Mouse (Mus musculus) intestine, embryonic 14.5 days (tissue): ENCODE measurements around the gene Klf11. TPM values are rescaled to one million over a fixed set of nuclear protein-coding genes. Genes with fewer than 3 reads are reported as not detected.

Experiments
- ATAC-seq: fragments of 200-750 bp; cut with Nextera tagmentation; replicated peaks from 2 replicates; pipeline ENCODE4 v1.8.0; 2017; ENCODE audit warnings: low read depth, moderate number of reproducible peaks, moderate TSS enrichment, moderate library complexity; ENCODE audit not compliant: low FRiP score, low TSS enrichment
- DNase-seq: peaks from one replicate; pipeline ENCODE4 v3.0.0-alpha.2; 2018; ENCODE audit warnings: low spot score
- H3K27ac ChIP-seq: fragments of 300-500 bp; sonication (generic); 2 replicates; pipeline ENCODE4 v1.5.1; 2014; ENCODE audit warnings: low read depth, mild to moderate bottlenecking, control low read depth
- H3K27me3 ChIP-seq: fragments of 300-500 bp; sonication (generic); replicated peaks from 2 replicates; pipeline ENCODE4 v1.6.1; 2014; ENCODE audit warnings: low read length, control low read depth; ENCODE audit not compliant: control insufficient read depth, insufficient read depth
- H3K36me3 ChIP-seq: fragments of 300-500 bp; sonication (generic); 2 replicates; pipeline ENCODE4 v1.6.1; 2014; ENCODE audit warnings: low read length, control low read depth; ENCODE audit not compliant: control insufficient read depth, insufficient read depth
- H3K4me1 ChIP-seq: fragments of 300-500 bp; sonication (generic); replicated peaks from 2 replicates; pipeline ENCODE4 v1.6.1; 2014; ENCODE audit warnings: low read length, control low read depth, mixed read lengths; ENCODE audit not compliant: control insufficient read depth, insufficient read depth
- H3K4me2 ChIP-seq: fragments of 300-500 bp; sonication (generic); 2 replicates; pipeline ENCODE4 v1.6.1; 2014; ENCODE audit warnings: low read length
- H3K4me3 ChIP-seq: fragments of 300-500 bp; sonication (generic); 2 replicates; pipeline ENCODE4 v1.5.1; 2014; ENCODE audit warnings: low read depth, low read length, control low read depth, mixed read lengths
- H3K9ac ChIP-seq: fragments of 300-500 bp; sonication (generic); 2 replicates; pipeline ENCODE4 v1.6.1; 2014; ENCODE audit warnings: mild to moderate bottlenecking, low read length
- H3K9me3 ChIP-seq: fragments of 300-500 bp; sonication (generic); 2 replicates; pipeline ENCODE4 v1.6.1; 2016; ENCODE audit warnings: low read length, control low read depth; ENCODE audit not compliant: control insufficient read depth
- WGBS: fragments of 180-500 bp; shearing (Covaris S2); extraction: QIAGEN DNeasy Blood & Tissue Kit; methylation state at CpG from one replicate; pipeline ENCODE4 v1.1.7; 2014; 5-methylcytosine and 5-hydroxymethylcytosine counted together
- polyA plus RNA-seq: library from polyadenylated mRNA; unstranded; fragments of >200 nt; fragmentation: Nextera tagmentation; extraction: Ambion mirVana; gene quantifications from 2 replicates; pipeline ENCODE4 v1.2.1, GENCODE M21; 2014

Klf11 gene
- polyA plus RNA-seq, 1 experiment from 2014 or later, result 12.5 TPM

DNA sequence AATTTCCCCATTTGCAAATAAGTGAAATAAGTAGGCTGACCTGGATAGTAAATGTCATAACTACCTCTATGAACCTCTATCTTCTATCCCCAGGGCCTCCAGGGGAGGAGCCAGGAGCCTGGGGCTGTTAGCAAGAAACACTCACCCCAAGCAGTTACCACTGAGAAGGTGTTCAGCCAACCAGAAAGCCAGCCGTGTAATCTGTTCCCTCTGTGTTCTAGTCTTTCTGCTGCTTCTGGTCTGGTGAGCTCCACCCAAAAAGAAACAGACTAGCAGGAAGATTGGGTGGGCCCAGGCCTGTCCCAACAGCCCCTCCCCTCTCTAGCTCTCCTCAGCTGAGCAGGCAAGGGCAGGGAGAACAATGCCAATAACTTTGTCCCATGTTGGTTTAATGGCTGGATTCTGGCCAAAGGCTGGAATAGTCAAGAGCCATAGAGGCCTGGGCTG lies 6.9 kb upstream of the Klf11 start:
- ATAC-seq (no peak), DNase-seq (no peak)
- Histone ChIP-seq H3K27ac (no peak overlapping the region), H3K9me3 (no peaks in the 10 kb centered on the region), H3K9ac (no peak overlapping the region), H3K27me3 (no peaks in the 10 kb centered on the region), H3K36me3 (no peaks in the 10 kb centered on the region), H3K4me1 (no peaks in the 10 kb centered on the region), H3K4me2 (no peak overlapping the region), H3K4me3 (no peak overlapping the region)
- 65% methylated on average over 1 of the region's 1 CpGs for WGBS

DNA sequence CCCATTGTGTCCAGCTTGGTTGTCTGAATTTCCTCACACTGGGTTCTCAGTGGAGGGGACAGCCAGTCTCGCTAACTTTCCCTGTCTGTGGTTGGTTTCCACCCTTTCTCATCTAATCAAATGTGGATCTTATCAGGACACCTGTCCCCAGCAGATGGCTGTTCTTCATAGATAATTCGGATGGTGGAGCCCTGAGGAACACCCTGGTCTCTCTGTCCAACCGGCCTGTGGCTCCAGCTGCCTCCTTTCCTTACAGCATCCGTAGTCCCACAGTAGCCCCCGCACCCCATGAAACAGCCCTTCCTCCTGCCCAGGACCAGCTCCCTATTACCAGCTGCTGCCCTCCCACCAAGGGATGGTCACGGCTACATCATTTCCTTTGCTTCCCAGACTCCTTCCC lies 5.2 kb upstream of the Klf11 start:
- Histone ChIP-seq H3K9ac (no peak overlapping the region), H3K36me3 (no peaks in the 10 kb centered on the region), H3K9me3 (no peaks in the 10 kb centered on the region), H3K4me3 (no peak overlapping the region), H3K4me1 (peaks cover 8% of the 10 kb centered on the region), H3K4me2 (no peak overlapping the region), H3K27me3 (no peaks in the 10 kb centered on the region), H3K27ac (no peak overlapping the region)
- no peak for DNase-seq
- 79% methylated on average over 6 of the region's 6 CpGs for WGBS
- ATAC-seq, result no peak

DNA sequence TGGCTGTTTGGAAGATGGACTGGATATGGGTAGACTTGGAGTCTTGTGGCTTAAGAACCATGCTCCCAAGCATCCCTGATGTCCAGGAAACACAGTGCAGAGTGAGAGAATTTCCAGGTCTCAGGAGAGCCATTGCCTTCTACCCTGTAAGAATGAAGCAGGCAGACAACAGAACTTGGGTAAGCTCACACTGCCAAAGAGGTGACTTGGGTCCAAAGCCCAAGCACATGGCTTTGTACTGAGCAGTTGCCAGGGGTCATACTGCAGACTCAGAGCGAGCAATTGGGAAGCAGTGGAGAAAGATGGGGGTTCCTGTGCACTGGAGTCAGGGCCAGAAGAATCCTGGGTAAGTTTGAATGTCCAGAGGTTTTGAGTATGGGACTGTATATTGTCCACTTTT lies 3.0 kb upstream of the Klf11 start:
- no peaks in the 10 kb centered on the region for H3K36me3 ChIP-seq
- H3K4me2 ChIP-seq, result no peak overlapping the region
- WGBS, result 81% methylated on average over 1 of the region's 1 CpGs
- peaks cover 18% of the 10 kb centered on the region for H3K4me1 ChIP-seq
- no peaks in the 10 kb centered on the region for H3K27me3 ChIP-seq
- H3K9me3 ChIP-seq, result no peaks in the 10 kb centered on the region
- no peak for DNase-seq
- H3K9ac ChIP-seq, result no peak overlapping the region
- H3K27ac ChIP-seq, result no peak overlapping the region
- no peak overlapping the region for H3K4me3 ChIP-seq
- no peak for ATAC-seq

DNA sequence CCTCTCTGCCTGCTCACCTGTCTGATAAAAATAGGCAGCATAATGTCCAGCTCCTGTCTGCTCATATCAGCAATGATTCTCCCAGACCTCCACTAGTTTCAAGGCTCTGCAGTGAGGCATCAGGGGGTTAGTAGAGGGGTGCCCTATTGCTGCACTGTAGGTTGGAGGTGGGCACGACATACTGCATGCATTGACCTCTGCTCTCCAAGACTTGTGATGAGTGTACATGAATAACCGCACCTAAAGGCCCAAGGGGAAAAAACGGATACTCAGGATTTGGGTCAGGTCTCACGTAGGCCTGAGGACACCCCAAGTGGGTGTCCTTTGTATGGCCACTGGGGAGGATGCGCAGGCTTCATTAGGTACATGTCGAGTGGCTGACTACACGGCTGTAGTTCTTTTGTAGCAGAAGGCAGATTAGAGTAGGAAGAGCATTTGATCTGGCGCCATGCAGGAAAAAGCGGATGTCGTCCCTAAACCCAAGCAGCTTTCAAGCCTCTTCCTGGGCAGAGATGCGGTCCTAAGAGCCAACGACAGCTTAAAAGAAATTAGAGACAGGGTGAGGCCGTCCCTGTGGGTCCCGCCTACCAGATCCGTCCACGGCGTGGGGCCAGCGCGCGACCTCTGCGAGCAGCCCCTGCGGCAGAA lies 535 bp upstream of the Klf11 start:
- peak; percentile 3; the same call in 1 of the 2 replicates for ATAC-seq

DNA sequence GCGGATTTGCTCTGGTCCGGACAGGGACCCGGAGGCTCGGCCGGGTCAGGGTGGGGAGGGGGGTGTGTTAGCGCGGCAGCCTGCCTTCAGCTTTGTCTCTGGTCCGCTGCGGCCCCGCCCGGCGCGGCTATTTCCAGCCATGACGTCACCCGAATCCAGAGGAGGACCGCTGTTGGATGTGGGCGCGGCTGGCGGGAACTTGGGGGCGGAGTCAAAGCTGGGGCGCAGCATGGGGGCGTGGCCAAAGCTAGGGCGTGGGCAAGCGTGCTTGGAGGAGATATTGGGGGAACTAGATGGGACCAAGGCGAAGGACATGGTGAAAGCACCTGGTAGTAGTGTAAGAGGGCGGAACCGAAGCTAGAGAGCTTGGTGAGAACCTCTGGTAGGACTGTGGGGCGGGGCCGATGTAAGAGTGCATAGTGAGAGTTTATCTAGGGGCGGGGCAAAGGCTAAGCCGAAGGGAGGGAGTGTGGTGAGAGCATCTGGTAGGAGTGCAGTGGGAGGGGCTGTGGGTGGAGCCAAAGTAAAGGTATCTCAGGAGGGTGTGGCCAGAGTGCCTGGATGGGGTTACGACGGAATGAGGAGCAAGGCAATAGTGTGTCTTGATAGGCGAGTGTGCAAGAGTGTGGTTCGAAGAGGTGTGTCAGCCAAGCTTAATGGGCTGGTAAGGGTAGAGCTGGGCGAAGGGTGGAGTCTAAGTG lies 718 bp downstream of the Klf11 start:
- peak; percentile 89 for ATAC-seq
- Histone ChIP-seq H3K4me1 (peaks cover 22% of the 10 kb centered on the region), H3K4me2 (peak overlapping the region; percentile 61), H3K9ac (peak overlapping the region; percentile 98), H3K36me3 (peaks cover 33% of the 10 kb centered on the region), H3K9me3 (no peaks in the 10 kb centered on the region), H3K27me3 (no peaks in the 10 kb centered on the region), H3K27ac (peak overlapping the region; percentile 98), H3K4me3 (peak overlapping the region; percentile 97)
- DNase-seq, result peak; percentile 99
- under 1% methylated on average over 36 of the region's 36 CpGs for WGBS

More for the DNA sequence above, 535 bp upstream of the Klf11 start:
- H3K9ac ChIP-seq, result peak overlapping the region; percentile 98
- H3K4me1 ChIP-seq, result peaks cover 18% of the 10 kb centered on the region
- peak overlapping the region; percentile 61 for H3K4me2 ChIP-seq
- H3K4me3 ChIP-seq, result peak overlapping the region; percentile 97
- no peaks in the 10 kb centered on the region for H3K9me3 ChIP-seq
- no peaks in the 10 kb centered on the region for H3K27me3 ChIP-seq
- peak; percentile 72 for DNase-seq
- whole genome bisulfite sequencing, result 5% methylated on average over 22 of the region's 22 CpGs
- H3K27ac ChIP-seq, result peak overlapping the region; percentile 85
- peaks cover 22% of the 10 kb centered on the region for H3K36me3 ChIP-seq

DNA sequence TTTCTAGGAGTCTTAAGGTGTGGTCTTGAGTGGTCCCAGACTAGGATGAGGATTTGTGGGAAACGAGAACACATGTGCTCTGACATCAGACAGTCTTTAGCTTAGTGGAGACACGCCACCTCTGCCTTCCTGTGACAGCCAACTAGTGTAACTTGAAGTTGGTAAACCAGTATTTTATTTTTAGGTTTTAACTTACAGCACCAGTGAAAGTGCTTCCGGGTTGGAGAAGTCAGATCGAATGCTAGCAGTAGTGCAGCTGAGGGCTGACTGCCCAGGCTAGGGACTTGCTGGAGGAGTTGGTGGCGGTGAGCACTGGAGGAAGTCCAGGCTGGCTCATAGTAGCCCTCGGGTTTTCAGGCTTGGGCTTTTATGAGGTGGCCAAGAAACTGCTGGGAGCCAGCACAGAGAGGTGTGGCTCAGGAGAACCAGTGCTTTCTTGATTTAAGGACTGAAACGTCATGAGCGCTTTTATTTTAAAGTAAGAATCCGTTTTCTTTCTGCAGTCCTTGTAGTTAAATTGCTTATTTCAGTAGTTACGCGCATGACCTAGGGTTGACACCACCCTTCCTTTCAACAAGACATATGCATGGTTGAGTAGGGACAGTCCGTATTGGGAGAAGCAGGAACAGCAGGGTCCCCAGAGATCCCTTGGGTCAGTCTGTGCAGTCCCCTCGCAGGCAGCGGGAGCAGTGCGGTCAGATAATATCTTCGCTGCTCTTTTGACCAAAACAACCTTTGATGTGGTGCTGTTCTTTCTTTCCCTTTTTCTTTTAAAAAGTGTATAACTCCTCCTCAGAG lies 3.2 kb downstream of the Klf11 start:
- peaks cover 22% of the 10 kb centered on the region for H3K4me1 ChIP-seq
- H3K9ac ChIP-seq, result no peak overlapping the region
- H3K9me3 ChIP-seq, result no peaks in the 10 kb centered on the region
- H3K36me3 ChIP-seq, result peaks cover 58% of the 10 kb centered on the region
- H3K27me3 ChIP-seq, result no peaks in the 10 kb centered on the region
- no peak overlapping the region for H3K27ac ChIP-seq
- H3K4me2 ChIP-seq, result no peak overlapping the region
- no peak overlapping the region for H3K4me3 ChIP-seq
- ATAC-seq, result no peak
- 83% methylated on average over 16 of the region's 16 CpGs for WGBS
- no peak for DNase-seq

DNA sequence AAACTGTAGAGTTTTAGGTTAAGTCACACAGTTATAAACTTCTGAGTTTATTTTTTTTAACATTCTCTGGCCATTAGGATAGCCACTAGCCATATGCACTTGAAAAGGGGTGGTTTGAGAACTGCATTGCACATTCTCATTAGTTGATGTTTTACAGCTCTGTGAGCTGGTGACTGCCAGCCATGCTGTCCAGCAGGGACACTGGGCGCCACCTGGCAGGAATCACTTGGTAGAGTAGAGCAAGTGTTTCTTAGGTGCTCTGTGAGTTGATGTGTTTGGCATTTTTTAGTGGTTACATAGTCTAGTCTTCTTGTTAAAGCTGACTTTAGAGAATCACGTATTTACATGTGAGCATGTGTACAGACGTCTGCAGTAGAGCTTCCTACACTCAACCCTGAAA lies 5.4 kb downstream of the Klf11 start:
- no peaks in the 10 kb centered on the region for H3K27me3 ChIP-seq
- H3K4me1 ChIP-seq, result peaks cover 14% of the 10 kb centered on the region
- no peak overlapping the region for H3K9ac ChIP-seq
- no peak overlapping the region for H3K4me3 ChIP-seq
- WGBS, result 79% methylated on average over 3 of the region's 3 CpGs
- DNase-seq (no peak), ATAC-seq (no peak)
- peaks cover 75% of the 10 kb centered on the region for H3K36me3 ChIP-seq
- no peak overlapping the region for H3K4me2 ChIP-seq
- H3K27ac ChIP-seq, result no peak overlapping the region
- H3K9me3 ChIP-seq, result no peaks in the 10 kb centered on the region

DNA sequence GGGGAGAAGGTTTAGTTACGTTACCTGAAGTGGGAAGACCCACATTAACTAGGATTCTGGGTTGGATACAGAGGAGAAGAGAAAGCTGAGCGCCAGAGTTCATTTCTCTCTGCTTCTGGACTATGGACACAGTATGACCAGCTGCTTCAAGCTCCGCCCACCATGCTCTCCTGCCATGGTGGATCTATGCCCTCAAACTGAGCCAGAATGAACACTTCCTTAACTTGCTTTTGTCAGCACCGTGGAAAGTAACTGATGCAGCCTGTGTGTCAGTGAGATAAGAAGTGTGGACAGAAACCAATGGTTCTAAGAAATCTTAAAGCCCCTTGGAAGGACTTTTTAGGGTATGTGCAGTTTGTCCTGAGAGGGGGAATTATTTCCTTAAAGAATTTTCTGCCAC lies 7.9 kb downstream of the Klf11 start:
- H3K4me3 ChIP-seq, result no peak overlapping the region
- DNase-seq, result no peak
- WGBS, result 90% methylated on average over 4 of the region's 4 CpGs
- no peaks in the 10 kb centered on the region for H3K27me3 ChIP-seq
- peaks cover 78% of the 10 kb centered on the region for H3K36me3 ChIP-seq
- no peak overlapping the region for H3K9ac ChIP-seq
- H3K9me3 ChIP-seq, result no peaks in the 10 kb centered on the region
- H3K4me1 ChIP-seq, result peaks cover 5% of the 10 kb centered on the region; the same call in 1 of the 2 replicates
- no peak for ATAC-seq
- no peak overlapping the region for H3K27ac ChIP-seq
- no peak overlapping the region for H3K4me2 ChIP-seq
